ENCODE assay signal across 19 mouse cellular contexts in the genomic region with DNA sequence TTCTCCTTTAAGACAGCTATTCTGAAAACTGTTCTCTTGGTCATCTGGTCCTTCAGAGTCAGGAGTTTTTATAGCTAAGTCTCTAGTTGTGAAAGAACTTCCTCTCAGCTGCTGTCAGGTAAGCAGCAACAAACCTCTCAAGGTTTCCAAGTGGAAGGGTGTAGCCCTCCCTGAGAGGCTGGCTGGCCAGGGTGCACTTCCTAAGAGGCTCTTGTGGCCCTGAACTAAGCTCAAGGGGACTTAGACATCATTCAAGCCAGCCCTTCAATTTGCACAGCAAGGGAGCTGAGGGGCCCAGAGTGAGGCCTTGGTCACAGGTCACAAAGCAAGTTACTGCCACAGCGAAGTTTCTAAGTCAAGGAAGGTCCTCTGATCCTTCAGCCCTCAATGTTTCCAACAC. TPM values are rescaled to one million over a fixed set of nuclear protein-coding genes. Genes with fewer than 3 reads are reported as not detected.
DNase-seq lines count a peak whose midpoint lies in the region; ATAC-seq and TF ChIP-seq lines count a peak whose summit lies in the region.
"Had no signal": no experiment of that assay in that cellular context is flagged by ENCODE, and none has a peak within 500 bp of the region (broad histone marks: within the 10 kb centered on the region; RNA-seq: fewer than 3 reads in every experiment).

No protein-coding gene starts in this region.

- no peak overlapping the region for H3K4me2 ChIP-seq in kidney, embryonic 15.5 days
- H3K4me2 ChIP-seq in intestine, postnatal 0 days (replicated peaks; ENCODE audit: low read depth), result 0 out of 2 replicates have a peak overlapping the region, but pooled peaks have one; percentile 25
- H3K4me2 ChIP-seq: hindbrain, embryonic 14.5 days had no signal

- intact Hi-C loops in heart, postnatal 36 days (cut with DNase I), result no loop called here

- H3K27me3 ChIP-seq in heart, embryonic 10.5 days (ENCODE audit: insufficient read depth, poor library complexity, severe bottlenecking), result no peaks in the 10 kb centered on the region
- no peaks in the 10 kb centered on the region for H3K27me3 ChIP-seq in kidney, embryonic 15.5 days
- no peaks in the 10 kb centered on the region for H3K27me3 ChIP-seq in intestine, postnatal 0 days (replicated peaks; ENCODE audit: control insufficient read depth, insufficient read depth, low read length)

- H3K27ac ChIP-seq in heart, embryonic 10.5 days, result peak overlapping the region; percentile 17
- 0 out of 2 replicates have a peak overlapping the region, but pooled peaks have one; percentile 1 for H3K27ac ChIP-seq in kidney, embryonic 15.5 days
- peak overlapping the region; percentile 70 for H3K27ac ChIP-seq in intestine, postnatal 0 days (ENCODE audit: low read depth, low read length)
- H3K27ac ChIP-seq: embryonic facial prominence, embryonic 10.5 days; hindbrain, embryonic 14.5 days; macrophage had no signal

- H3K36me3 ChIP-seq in heart, embryonic 10.5 days, result 0 out of 2 replicates have a peak, but pooled peaks cover 3% of the 10 kb centered on the region
- no peaks in the 10 kb centered on the region; the same call in 1 of the 2 replicates for H3K36me3 ChIP-seq in kidney, embryonic 15.5 days
- H3K36me3 ChIP-seq in intestine, postnatal 0 days (ENCODE audit: control insufficient read depth, insufficient read depth), result no peaks in the 10 kb centered on the region

- no peak for ATAC-seq in kidney, embryonic 15.5 days (replicated peaks; ENCODE audit: low FRiP score)
- ATAC-seq in intestine, postnatal 0 days, result no peak

- no peaks in the 10 kb centered on the region for H3K9me3 ChIP-seq in heart, embryonic 10.5 days
- no peaks in the 10 kb centered on the region for H3K9me3 ChIP-seq in kidney, embryonic 15.5 days (replicated peaks)
- H3K9me3 ChIP-seq in intestine, postnatal 0 days (ENCODE audit: control insufficient read depth), result no peaks in the 10 kb centered on the region
- H3K9me3 ChIP-seq: embryonic facial prominence, embryonic 10.5 days had no signal

- no peak overlapping the region for H3K4me3 ChIP-seq in heart, embryonic 10.5 days
- no peak overlapping the region for H3K4me3 ChIP-seq in kidney, embryonic 15.5 days (replicated peaks)
- no peak overlapping the region for H3K4me3 ChIP-seq in intestine, postnatal 0 days (ENCODE audit: low read depth, low read length)
- H3K4me3 ChIP-seq: erythroblast, embryonic 14.5 days had no signal

- no peak overlapping the region for H3K9ac ChIP-seq in kidney, embryonic 15.5 days
- no peak overlapping the region for H3K9ac ChIP-seq in intestine, postnatal 0 days (ENCODE audit: low read depth, low read length)
- H3K9ac ChIP-seq: hindbrain, embryonic 14.5 days had no signal

- WGBS in heart, embryonic 10.5 days, result 68% methylated on average over 1 of the region's 1 CpGs
- WGBS in kidney, embryonic 15.5 days, result 33% methylated on average over 1 of the region's 1 CpGs
- WGBS in intestine, postnatal 0 days, result 31% methylated on average over 1 of the region's 1 CpGs

- peaks cover 65% of the 10 kb centered on the region for H3K4me1 ChIP-seq in heart, embryonic 10.5 days
- H3K4me1 ChIP-seq in kidney, embryonic 15.5 days, result peaks cover 49% of the 10 kb centered on the region
- H3K4me1 ChIP-seq in intestine, postnatal 0 days (replicated peaks; ENCODE audit: control insufficient read depth, insufficient read depth, low read length), result peaks cover 8% of the 10 kb centered on the region; the same call in 1 of the 2 replicates

- no peak for TF ChIP-seq CTCF in intestine, postnatal 0 days (IDR thresholded peaks at IDR 0.05; ENCODE audit: low read depth)

- no peak for DNase-seq in heart, embryonic 10.5 days (ENCODE audit: low spot score)
- no peak for DNase-seq in heart, postnatal 36 days
- no peak for DNase-seq in kidney, postnatal 10 days
- DNase-seq in lung, postnatal 14 days, result peak; percentile 51
- no peak for DNase-seq in right cerebral cortex, postnatal 36 days (ENCODE audit: low spot score in 2 of 2)
- no peak for DNase-seq in thymus, postnatal 10 days (ENCODE audit: low spot score in 2 of 2)
- DNase-seq: cerebellum, adult 11 months; cerebellum, postnatal 36 days; gastrocnemius, postnatal 14 days; kidney, adult 8-10 months; liver; midbrain, embryonic 14.5 days had no signal

RNA-seq across cellular contexts. Expression of a gene that starts 4.0 kb away (rescaled TPM):
- 14.0 and 23.1 TPM in 2 replicates for polyA plus RNA-seq in heart, embryonic 10.5 days (2016; fragmentation: Nextera tagmentation; extraction: Ambion mirVana)
- total RNA-seq in heart, postnatal 36 days (2021), result 10 to 100 TPM; 66.0 to 79.2 TPM
- polyA plus RNA-seq in kidney, embryonic 15.5 days (2015; fragmentation: Nextera tagmentation; extraction: Ambion mirVana), result 10.5 and 11.8 TPM in 2 replicates
- polyA plus RNA-seq in intestine, postnatal 0 days (2015; fragmentation: Nextera tagmentation; extraction: Ambion mirVana), result 3.3 and 3.6 TPM in 2 replicates

RNA-seq across cellular contexts. Expression of a gene that starts 46.9 kb away (rescaled TPM):
- 0.11 and 0.17 TPM in 2 replicates for polyA plus RNA-seq in heart, embryonic 10.5 days (2016; fragmentation: Nextera tagmentation; extraction: Ambion mirVana)
- total RNA-seq in heart, postnatal 36 days (2021), result under 1 TPM; 0.05 to 0.11 TPM
- polyA plus RNA-seq in kidney, embryonic 15.5 days (2015; fragmentation: Nextera tagmentation; extraction: Ambion mirVana), result 0.30 and 0.39 TPM in 2 replicates
- 0.18 TPM in 2 replicates for polyA plus RNA-seq in intestine, postnatal 0 days (2015; fragmentation: Nextera tagmentation; extraction: Ambion mirVana)
- polyA plus RNA-seq: erythroblast, embryonic 14.5 days; macrophage; thymus, postnatal 0 days had no signal

Comparison
In these comparisons a context has a peak if more than half of its experiments do, and no peak if none do; other contexts are left out.
1. H3K27ac ChIP-seq: peak in every context shown above with its lines; median percentile 70 in intestine, postnatal 0 days; 17 in heart, embryonic 10.5 days; 1 in kidney, embryonic 15.5 days.